Mouse (Mus musculus) A20 (cell line): ENCODE measurements around the gene Palld.

Experiments used
- DNase-seq: peaks from one replicate; pipeline ENCODE4 v3.0.0-alpha.2; 2011; ENCODE audit warnings: low read depth, low spot score

Palld gene

GRCm38 (mm10) chr8:61516745-61517501 is 385.6 kb downstream of the Palld start:
- DNase-seq, result no peak

- DNase-seq, result peak; percentile 72
Measured at GRCm38 (mm10) chr8:61515931-61516744, 386.4 kb downstream of the Palld start.

GRCm38 (mm10) chr8:61515110-61515930 is 387.2 kb downstream of the Palld start:
- no peak for DNase-seq

DNA sequence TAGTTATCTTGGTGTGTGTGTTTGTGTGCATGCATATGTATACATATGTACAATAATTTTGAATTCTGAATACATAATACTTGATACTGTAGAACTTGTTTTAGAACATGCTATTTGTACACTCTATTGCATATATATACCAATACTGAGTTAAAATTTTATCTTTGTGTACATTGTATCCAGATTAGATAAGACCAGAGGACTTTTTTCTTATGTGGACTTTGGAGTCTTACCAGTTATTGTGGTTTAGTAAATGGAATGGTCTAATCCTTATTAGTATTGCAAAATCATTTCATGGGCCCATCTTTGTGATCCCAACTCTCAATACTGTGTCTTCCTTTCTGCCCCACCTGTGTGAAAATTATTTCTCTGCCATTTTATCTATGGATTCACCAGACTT is 400.2 kb downstream of the Palld start:
- no peak for DNase-seq

- DNase-seq, result no peak
Measured at GRCm38 (mm10) chr8:61500914-61501313, 401.6 kb downstream of the Palld start.

DNA sequence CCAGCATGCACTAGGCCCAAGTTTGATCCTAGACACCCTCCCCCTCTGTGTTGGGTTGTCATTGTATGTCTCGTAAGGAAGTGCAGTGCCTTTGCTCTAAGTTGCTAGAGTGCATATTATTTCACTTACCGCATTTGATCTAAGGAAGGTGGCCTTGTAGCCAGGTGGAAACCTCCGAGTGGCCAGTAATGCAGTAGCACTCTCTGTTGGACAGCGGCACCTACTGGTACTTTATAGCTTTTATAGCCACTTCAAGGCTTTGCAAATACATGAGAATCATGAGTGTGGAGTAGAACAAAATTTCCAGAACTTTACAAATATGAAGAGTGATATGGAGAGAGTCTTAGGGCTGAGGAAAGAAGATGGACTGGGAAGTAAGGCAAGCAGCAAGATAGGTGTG is 403.5 kb downstream of the Palld start:
- DNase-seq, result no peak

DNA sequence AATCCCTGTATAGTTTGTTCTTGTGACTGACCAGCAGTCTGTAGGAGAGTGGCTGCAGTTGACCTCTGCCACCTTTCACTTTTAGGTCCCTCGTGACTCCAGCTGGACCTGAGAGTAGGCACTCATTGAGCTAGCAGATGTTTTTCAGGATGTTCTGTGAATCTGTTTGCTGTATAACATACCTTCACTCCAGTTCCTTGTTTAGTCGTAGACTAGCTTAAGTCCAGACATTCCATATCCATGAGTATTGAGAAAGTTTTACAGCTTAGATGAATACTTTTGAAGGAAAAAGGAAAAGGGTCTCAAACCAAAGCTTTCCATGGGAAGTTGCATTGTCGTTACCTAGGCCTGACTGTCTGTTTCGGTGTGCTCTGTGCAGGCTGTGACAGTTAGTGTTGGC is 405.4 kb downstream of the Palld start:
- no peak for DNase-seq

- no peak for DNase-seq
Measured at GRCm38 (mm10) chr8:61488631-61489030, 413.9 kb downstream of the Palld start.

DNA sequence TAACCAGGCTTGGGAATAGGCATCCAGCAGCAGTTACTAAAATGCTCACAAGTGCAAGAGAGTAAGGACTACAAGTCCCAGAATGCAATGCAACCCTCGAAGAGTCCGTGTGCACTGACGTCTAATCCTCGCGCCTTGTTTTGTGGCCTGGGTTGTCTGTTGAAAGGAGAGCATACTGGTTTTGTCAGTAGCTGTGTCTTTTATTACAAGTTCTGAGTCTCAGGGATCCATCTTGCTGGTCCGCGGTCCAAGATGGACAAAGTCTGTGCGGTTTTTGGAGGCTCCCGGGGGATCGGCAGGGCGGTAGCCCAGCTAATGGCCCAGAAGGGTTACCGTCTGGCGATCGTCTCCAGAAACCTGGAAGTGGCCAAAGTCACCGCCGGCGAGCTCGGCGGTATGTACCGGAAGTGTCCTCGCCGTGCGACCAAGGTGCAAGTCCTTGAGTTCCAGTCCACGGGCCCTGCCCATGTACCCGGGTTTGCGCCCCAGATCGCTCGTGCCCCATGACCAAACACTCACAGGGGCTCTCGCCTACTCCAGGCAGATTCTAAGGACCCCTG is 414.8 kb downstream of the Palld start, which contains the start of gene Cbr4:
Gene Cbr4, plus strand, starts transcription at position 138 of the 560 bp plus-strand sequence.
- peak; percentile 92 for DNase-seq

DNA sequence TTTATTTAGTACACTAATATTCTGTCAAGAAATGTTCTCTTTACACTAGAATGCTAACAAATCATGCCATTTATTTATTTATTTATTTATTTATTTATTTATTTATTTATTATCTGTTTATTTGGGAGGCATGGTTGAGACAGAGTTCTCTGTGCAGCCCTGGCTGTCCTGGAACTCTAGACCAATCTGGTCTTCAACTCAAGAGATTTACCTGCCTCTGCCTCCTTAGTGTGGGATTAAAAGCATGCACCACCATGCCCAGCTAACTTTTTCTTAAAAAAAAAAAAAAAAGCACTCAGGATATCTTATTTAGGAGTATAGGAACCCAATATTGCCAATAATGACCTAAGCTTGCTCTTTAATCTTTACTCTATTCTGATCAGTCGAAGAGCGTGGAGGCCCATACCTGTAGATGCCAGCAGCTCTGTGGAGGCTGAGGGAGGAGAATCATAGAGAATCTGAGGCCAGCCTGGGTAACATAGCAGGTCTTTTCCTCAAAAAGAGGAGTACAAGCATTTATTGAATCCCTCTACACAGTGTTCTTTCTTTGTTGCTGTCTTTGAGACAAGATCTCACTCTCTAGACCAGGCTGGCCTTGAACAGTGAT is 415.5 kb downstream of the Palld start:
- no peak for DNase-seq

- DNase-seq, result no peak
Measured at GRCm38 (mm10) chr8:61480260-61480967, 422.1 kb downstream of the Palld start.

DNA sequence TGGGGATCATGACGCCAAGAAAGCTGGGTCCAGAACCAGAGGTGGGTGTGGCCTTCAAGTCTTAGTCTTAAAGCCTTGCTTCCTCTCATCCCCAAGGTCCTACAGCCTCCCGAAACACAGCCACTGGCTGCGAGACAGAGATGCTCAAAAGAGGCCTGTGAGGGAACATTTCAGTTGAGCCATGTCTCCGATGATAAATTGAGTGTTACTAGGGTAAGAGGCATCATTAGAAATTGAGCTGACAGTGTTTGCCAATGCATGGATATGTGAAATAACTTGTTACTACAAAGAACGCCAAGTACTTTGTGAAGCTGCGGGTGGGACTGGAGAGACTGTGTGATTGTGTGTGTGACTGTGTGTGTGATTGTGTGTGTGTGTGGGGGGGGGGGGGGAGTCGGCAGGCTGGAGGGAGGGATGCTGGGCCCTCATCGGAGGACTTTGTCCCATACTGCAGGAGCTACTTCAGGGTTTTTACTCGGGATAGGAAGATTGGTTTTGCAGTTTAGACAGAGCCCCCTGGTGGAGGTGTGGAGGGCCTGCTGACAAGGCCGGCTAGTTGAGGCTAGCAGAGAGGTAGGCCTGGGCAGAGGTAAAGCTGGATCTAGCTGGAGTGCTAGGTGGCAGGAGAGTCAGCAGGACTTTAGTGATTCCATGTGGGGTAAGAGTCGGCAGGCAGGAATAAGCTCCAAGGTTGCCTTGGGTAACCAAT is 422.8 kb downstream of the Palld start:
- peak; percentile 58 for DNase-seq

DNA sequence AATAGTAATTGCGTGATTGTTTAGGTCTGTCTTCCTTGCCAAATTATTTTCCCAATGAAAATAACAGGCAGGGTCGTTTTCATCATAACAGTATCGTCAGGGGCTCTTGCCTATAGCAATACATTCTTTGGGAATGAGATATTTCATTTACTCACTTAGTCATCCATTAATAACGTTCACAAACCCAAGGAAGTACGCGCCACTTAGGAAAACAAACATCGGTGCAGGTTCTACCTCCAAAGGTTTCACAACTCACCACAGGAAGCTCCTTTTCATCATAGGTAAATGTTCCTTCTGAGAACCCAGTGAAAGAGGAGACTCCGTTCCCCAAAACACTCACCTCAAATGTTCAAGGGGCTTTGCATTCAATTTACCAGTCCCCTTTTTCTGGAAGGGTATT is 423.7 kb downstream of the Palld start:
- DNase-seq, result no peak

GRCm38 (mm10) chr8:61478150-61478549 is 424.3 kb downstream of the Palld start:
- DNase-seq, result peak; percentile 42

DNA sequence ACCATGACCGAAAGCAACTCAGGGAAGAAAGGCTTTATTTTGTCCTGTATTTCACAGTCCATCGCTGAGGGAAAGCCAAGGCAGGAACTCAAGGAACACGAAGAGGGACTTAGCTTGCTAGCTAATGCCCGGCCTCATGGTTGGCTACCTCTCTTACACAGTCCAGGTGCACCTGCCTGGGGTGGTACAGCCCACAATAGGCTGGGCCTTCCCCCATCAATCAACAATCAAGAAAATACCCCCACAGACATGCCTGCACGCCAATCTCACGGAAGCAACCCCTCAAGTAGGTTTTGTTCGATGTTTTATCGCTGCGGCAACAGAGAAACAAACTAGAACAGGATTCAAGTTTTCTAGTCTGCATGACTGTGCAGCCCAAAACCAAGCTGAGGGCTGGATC is 426.3 kb downstream of the Palld start:
- DNase-seq, result peak; percentile 71

DNA sequence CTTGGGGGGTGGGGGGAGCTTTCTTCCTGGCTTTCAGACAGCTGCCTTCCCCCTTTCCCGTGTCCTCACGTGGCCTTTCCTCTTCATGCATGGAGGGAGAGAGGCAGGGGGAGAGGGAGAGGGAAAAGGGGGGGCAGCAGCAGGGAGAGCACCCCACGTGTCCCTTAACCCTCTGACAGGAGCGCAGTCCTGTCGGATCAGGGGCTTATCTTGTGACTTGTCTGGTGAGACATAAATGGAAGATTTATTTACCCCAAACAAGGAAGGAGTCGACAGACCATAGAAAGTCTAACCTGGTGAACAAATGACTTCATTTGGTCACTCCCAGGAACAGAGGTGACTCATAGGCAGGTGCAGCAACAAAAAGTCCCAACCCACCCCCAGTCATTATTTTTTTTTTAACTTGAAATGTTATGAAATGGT is 427.2 kb downstream of the Palld start:
- peak; percentile 50 for DNase-seq

GRCm38 (mm10) chr8:61470213-61470612 is 432.3 kb downstream of the Palld start:
- no peak for DNase-seq

GRCm38 (mm10) chr8:61467553-61467815 is 435.0 kb downstream of the Palld start:
- DNase-seq, result no peak

DNA sequence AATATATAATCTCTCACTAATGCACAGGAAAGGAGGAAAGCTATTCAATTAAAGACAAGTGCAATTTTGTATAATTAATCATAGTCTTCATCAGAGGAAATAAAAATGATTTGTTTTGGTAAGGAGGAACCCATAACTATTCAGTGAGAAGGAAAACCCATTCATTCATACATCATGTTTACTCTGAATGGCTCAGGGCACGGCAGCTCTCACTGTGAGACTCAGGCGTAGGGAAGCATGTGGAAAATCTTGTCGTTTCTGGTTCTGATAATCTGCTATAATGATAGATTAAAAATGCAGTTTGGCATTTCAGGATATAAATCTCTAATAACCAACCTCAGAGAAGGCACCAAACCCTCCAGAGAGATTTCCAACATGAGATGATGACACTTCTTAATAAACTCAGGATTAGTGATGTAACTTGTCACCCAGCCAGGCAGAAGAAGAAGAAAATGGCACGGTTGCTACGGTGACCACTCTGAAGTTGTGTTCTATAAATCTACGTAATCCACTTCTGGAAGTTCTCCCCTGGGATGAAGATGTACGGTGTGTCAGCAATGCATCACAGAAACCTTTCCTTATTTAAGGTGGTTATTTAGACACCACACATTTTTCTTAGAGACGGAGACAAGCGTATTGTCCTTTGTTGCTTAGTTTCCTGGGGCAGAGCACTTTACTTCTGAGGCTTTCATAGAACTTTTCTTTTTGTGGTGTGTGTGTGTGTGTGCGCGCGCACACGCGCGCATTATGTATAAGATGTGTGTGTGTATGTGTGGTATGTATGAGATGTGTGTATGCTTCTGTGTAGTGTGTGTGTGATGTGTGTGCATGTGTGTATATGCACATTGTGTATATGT is 435.6 kb downstream of the Palld start:
- no peak for DNase-seq
